Mouse (Mus musculus) cortical plate, adult 2 months (tissue): Measurements from ENCODE around the gene Ern1.

Source experiments
- CTCF ChIP-seq: fragments of 200-500 bp; IDR thresholded peaks from 2 replicates; pipeline ENCODE4 v1.5.1; 2011; ENCODE audit warnings: mild to moderate bottlenecking, control low read depth, low read length; ENCODE audit not compliant: insufficient read depth; ENCODE audit errors: extremely low read depth
- POLR2A ChIP-seq: fragments of 200-500 bp; IDR thresholded peaks from 2 replicates; pipeline ENCODE4 v1.6.1; 2011; ENCODE audit warnings: mild to moderate bottlenecking, low read length, control low read depth; ENCODE audit not compliant: insufficient read depth; ENCODE audit errors: extremely low read depth

DNA sequence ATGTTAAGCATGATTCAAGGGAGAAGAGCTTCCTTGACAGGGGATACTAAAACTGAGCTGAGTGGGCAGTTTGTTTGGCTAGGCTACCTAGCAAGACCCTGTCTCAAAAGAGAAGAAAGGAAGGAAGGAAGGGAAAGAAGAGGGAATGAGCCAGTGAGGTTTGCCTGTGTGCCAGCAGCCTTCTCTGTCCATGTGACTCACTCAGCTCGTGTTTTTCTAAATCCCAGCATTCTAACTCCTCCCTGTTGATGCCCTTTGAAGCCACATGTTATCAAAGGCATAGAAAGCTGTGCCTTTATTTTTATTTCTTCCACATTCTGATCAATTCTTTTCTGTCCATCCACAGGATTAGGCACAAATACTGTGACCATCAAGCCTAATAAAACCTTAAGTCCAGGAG lies 40.3 kb upstream of the Ern1 start:
- TF ChIP-seq CTCF (no peak), POLR2A (no peak)
